Mouse (Mus musculus) R1 (cell line): ENCODE results near the gene Nfe2l2.
A peak's percentile ranks its signal among the peaks of the same experiment; 100 is the strongest.

Experiments used
- DNase-seq: peaks from one replicate; pipeline ENCODE4 v3.0.0-alpha.2; 2018; ENCODE audit warnings: low read depth, low spot score

Nfe2l2 gene

GRCm38 (mm10) chr2:75687040-75687749 lies 17.2 kb downstream of the Nfe2l2 start:
- peak; percentile 51 for DNase-seq

GRCm38 (mm10) chr2:75685458-75685861 lies 19.0 kb downstream of the Nfe2l2 start:
- no peak for DNase-seq

GRCm38 (mm10) chr2:75684526-75684925 lies 19.9 kb downstream of the Nfe2l2 start:
- DNase-seq: no peak

GRCm38 (mm10) chr2:75682978-75683709 lies 21.3 kb downstream of the Nfe2l2 start:
- peak; percentile 97 for DNase-seq

- DNase-seq: no peak
Observed at GRCm38 (mm10) chr2:75681439-75681838, 23.0 kb downstream of the Nfe2l2 start.

DNA sequence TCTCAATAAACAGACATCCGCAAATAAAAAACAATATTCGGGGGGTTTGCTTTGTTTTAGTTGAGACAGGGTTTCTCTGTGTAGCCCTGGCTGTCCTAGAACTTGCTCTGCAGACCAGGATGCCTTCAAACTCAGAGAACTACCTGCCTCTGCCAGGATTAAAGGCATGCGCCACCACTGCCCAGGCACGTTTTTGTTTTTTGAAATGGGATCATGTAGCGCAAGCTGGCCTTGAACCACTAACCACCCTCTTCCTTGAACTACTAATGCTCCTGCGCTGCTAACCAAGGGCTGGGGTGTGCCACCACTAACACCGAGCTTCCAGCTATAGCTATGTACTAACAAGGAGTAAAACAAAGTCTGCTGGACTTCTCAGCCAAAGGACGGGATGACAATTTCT lies 24.5 kb downstream of the Nfe2l2 start:
- DNase-seq: no peak

DNA sequence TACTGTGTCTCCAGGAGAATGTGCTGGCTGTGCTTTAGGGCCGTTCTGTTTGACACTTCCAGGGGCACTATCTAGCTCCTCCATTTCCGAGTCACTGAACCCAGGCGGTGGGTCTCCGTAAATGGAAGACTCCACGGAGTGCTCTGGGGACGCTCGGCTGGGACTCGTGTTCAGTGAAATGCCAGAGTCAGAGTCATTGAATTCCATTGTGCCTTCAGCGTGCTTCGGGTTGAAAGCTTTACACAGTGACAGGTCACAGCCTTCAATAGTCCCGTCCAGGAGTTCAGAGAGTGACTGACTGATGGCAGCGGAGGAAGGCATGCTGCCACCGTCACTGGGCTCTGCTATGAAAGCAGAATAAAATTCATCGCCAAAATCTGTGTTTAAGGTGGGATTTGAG lies 27.9 kb downstream of the Nfe2l2 start:
- no peak for DNase-seq

- DNase-seq: no peak
Observed at GRCm38 (mm10) chr2:75672561-75672960, 31.9 kb downstream of the Nfe2l2 start.

DNA sequence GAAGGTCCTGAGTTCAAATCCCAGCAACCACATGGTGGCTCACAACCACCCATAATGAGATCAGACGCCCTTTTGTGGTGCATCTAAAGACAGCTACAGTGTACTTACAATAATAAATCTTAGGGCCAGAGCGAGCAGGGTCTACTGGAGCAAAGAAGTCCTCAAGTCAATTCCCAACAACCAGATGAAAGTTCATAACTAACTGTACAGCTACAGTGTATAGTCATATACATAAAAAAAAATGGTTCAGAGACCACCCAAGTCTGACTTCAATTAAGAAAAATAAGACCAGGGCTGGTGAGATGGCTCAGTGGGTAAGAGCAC lies 33.1 kb downstream of the Nfe2l2 start:
- DNase-seq: no peak

DNA sequence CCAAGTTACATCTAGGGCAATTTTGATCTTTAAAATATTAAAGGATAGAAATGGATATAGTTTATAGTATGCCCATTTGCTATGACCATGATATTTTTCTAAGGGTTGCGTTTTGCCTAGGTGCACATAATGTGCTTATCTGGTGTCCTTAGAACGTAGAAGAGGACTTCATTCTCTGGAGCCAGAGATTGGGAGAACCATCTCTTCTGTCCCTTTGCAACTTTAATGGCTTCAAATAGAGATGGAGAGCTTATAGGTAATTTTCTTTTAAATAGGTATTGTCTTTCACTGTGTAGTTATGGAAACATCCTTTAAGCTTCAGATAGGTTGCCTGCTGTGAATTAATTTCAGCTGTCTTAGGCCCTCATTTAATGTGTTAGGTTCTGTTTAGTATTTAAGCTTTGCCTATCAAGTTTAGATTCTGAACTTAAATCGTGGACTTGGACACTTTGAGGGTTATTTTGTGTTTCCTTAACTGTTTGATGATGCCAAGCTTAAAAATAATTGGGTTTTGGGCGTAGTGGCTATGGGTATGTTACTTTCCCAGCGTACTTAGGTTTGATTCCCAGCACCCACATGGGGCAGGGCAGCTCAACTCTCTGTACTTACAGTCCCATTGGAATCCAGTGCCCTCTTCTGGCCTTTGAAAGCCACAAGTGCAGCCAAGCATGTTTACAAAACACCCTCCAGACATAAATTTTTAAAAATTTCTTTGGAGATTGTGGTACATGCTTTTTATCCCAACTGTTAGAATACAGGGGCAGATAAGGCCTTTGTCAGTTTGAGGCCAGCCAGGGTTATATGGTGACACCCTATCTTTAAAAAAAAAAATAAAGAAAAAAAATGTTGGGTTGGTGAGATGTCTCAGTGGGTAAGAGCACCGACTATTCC lies 33.8 kb downstream of the Nfe2l2 start:
- DNase-seq: peak; percentile 42

DNA sequence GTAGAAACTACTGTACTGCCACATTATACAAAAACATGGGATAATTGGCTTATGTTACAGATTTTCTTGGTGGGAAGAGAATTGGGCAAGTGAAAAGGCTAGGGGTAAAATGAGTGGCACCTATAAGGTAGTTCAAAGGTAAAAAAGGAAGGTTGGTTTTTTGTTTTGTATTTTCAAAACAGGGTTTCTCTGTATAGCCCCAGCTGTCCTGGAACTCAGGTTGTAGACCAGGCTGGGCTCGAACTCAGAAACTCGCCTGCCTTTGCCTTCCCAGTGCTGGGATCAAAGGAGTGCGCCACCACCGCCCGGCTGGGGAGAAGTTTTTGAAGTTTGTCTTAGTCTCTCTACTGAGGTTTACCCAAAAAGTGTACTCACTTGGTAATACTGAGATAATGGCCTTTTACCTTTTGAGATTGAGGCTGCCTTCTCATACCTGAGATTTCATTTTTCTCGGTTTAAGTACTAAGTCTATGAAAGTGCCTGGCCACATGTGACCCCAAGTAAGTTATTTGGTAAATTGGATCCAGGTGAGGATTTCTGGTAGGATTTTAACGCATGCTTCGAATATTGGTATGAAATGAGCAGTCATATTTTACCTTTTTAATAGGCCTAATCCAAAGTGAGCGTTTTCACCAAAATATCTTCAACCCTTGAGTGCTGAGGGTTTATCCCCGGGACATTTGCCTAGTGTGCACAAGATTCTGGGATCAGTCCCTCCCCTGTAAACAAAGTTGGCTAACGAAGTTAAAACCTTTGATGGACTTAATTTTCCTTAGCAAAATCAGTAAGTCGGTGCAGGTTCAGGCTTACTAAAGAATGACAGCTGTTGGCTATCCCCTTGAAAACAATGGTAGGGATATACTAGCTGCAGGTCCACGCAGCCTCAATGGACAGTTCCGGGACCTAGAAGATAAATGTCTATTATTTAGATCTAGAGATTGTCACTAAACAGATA lies 34.7 kb downstream of the Nfe2l2 start:
- DNase-seq: peak; percentile 70

- DNase-seq: no peak
Observed at GRCm38 (mm10) chr2:75661106-75661505, 43.3 kb downstream of the Nfe2l2 start.

DNA sequence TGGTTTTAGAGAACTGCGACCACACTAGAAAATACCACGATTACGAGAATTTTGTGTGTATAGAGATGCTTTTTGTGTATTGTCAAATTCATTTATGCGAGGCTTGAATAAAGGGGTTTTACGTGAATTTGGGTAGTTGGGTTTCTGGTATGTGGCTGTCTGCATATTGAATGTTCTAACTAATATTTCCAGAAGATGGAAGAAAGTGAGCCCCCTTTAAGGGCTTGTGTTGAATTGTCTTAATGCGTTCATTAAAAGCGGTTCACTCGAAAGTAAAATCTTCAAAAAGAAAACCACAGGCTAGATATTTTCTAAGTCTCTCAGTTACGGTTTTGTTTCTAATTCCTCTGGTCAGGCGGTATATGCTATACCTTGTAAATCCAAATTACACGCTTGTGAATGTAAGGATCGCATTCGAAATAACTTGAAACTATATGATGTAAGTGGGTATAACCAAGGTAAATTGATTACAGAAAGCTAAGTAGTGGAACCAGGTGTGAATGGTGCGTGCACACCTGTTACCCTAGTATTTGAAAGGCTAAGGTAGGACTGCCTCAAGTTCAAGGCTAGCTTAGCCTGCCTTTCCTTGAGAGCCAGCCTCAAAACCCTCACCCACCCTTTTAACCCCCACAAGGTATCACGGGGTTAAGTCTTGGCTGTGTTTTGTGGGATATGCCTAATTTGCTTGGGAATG lies 44.0 kb downstream of the Nfe2l2 start:
- DNase-seq: peak; percentile 55

DNA sequence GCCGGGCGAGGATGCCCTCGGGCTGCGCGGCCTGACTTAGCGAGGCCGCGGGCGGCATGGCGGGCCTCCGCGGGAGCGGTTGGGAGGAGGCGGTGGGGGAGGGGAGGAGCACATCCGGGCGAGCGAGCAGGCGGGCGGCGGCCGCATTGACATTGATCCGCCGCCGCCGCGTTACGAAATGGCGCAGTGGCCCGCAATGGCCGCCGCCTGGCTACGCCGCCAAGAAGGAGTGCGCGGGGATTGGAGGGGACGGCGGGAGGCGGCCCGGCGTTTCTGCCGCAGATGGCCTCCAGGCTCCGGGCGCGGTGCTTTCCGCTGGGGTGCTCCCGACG lies 44.8 kb downstream of the Nfe2l2 start:
- DNase-seq: peak; percentile 70

DNA sequence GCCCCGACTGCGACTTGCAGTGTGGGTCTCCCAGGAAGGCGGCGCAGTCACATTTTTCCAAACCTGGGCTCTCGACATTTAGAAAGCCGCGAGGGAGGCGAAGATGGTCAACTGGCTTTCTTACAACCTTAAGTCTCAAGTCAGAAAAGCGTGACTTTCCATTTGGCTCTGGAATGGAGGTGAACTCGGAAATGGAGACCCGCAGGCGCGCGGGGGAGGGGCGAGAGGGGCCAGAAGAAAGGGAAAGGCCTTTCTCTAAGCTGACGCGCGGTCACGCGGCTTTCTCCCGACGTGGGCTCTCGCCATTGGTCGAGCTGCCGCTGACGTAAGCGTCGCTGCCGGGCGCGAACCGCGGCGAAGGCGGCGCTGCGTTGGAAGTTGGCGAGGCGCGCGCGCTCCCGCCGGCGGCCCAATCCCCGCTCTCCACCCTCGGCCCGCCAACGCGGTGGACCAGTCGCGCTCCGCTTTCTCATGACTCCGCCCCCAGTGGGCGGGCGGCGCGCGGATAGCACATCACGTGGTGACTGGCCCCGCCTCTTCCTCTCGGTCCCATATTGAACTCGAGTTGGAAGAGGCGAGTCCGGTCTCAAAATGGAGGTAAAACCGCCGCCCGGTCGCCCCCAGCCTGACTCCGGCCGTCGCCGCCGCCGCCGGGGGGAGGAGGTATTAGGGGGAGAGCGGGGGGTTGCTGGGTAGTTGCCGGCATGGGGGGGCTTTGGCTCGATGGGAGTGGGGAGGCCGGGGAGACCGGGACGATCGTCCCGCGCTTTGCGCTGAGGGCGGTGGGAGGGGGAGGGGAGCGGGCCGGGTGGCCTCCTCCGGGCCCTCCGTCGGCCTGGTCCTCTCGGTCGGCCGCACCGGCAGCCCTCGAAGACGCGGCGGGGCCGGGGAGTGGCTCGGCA lies 45.5 kb downstream of the Nfe2l2 start, which contains the start of gene Hnrnpa3:
TSS of gene Hnrnpa3 (plus strand) at position 535 of the 902 bp plus-strand sequence.
- peak; percentile 98 for DNase-seq

DNA sequence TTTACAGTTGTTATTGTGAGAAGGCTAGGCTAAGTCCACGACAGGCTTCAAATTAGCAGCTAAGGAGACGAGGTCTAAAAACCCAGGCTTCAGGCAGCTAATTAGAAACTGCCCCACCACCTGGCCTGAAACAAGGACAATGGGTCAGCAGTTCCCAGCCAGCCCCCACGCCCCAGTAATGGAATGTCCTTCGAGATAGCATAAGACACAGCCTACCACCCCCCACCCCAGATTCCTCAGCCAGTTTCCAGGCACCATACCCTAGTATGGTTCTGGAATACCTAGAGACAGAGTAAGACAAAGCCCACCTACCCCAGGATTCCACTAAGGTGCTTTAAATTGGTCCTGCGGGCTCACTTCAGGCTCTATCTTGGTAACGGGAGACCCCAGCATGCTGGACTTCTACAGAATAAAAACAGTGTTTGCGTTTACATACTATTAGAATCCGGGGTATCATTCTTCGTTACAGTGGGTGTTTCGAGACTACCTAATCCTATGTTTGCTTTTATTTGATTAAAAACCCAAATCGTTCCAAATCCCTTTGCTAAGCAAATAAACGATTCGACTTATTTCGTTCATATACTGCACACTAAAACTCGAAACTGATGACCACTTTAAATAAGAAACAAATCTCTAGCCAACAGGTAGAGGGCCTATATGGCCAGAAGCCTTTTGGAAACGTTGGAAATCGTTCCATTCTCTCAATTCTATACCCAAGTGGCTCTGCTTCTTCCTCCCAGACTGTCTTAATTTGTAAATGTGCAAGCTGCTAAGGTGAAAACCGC lies 46.3 kb downstream of the Nfe2l2 start:
- DNase-seq: peak; percentile 93

DNA sequence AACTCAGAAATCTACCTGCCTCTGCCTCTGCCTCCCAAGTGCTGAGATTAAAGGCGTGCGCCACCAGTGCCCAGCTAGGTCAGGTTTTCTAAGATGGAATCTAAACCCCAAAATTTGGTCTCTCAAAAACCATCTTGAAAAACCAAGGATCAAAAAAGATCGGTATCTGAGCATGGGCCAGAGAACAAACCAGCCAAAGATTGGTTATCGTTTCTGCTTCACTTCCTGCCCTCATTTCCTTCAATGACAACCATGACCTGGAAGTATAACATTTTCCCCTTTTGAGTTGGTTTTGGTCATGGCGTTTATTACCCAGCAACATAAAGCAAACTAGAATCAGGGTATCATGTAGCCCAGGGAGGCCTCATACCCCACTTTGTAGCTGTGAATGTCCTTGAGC lies 47.5 kb downstream of the Nfe2l2 start:
- no peak for DNase-seq

- DNase-seq: no peak
Observed at GRCm38 (mm10) chr2:75654679-75655078, 49.8 kb downstream of the Nfe2l2 start.

- no peak for DNase-seq
Observed at GRCm38 (mm10) chr2:75653150-75653549, 51.3 kb downstream of the Nfe2l2 start.
